Mouse (Mus musculus) neural tube, embryonic 13.5 days (tissue): ENCODE measurements at regions not wholly inside any gene's neighbourhood (a gene's known extent, or its start where the extent isn't known, plus 50 kb on each side); places are given as distances from the start of the nearest gene placed in this dataset.
A peak's percentile ranks its signal among the peaks of the same experiment; 100 is the strongest.

Experiments
- ATAC-seq: fragments of 200-750 bp; cut with Nextera tagmentation; 2 replicates; pipeline ENCODE4 v1.8.0; 2017; ENCODE audit warnings: low read depth, mild to moderate bottlenecking, moderate TSS enrichment, moderate library complexity
- H3K27ac ChIP-seq: fragments of 300-500 bp; sonication (generic); replicated peaks from 2 replicates; pipeline ENCODE4 v1.5.1; 2015; ENCODE audit warnings: moderate library complexity, mild to moderate bottlenecking, inconsistent platforms
- H3K27me3 ChIP-seq: fragments of 300-500 bp; sonication (generic); 2 replicates; pipeline ENCODE4 v1.6.1; 2015; ENCODE audit warnings: mild to moderate bottlenecking, inconsistent platforms
- H3K36me3 ChIP-seq: fragments of 300-500 bp; sonication (generic); 2 replicates; pipeline ENCODE4 v1.6.1; 2015; ENCODE audit warnings: mild to moderate bottlenecking, inconsistent platforms
- H3K4me1 ChIP-seq: fragments of 300-500 bp; sonication (generic); replicated peaks from 2 replicates; pipeline ENCODE4 v1.6.1; 2015; ENCODE audit warnings: inconsistent platforms
- H3K4me2 ChIP-seq: fragments of 300-500 bp; sonication (generic); 2 replicates; pipeline ENCODE4 v1.6.1; 2015; ENCODE audit warnings: inconsistent platforms, mild to moderate bottlenecking, moderate library complexity
- H3K4me3 ChIP-seq: fragments of 300-500 bp; sonication (generic); 2 replicates; pipeline ENCODE4 v1.5.1; 2015; ENCODE audit warnings: mild to moderate bottlenecking, inconsistent platforms
- H3K9ac ChIP-seq: fragments of 300-500 bp; sonication (generic); 2 replicates; pipeline ENCODE4 v1.6.1; 2015; ENCODE audit warnings: moderate library complexity, mild to moderate bottlenecking, inconsistent platforms
- H3K9me3 ChIP-seq: fragments of 300-500 bp; sonication (generic); 2 replicates; pipeline ENCODE4 v1.6.1; 2016; ENCODE audit warnings: inconsistent platforms
- WGBS: fragments of 180-500 bp; shearing (Covaris S2); methylation state at CpG from one replicate; pipeline ENCODE4 v1.1.7; 2015; 5-methylcytosine and 5-hydroxymethylcytosine counted together

GRCm38 (mm10) chr14:120149341-120149741 lies 107.1 kb upstream of the Oxgr1 start:
- 85% methylated on average over 11 of the region's 11 CpGs for WGBS
- no peak overlapping the region for H3K9ac ChIP-seq
- no peaks in the 10 kb centered on the region for H3K36me3 ChIP-seq
- ATAC-seq, result no peak
- H3K4me2 ChIP-seq, result no peak overlapping the region
- no peak overlapping the region for H3K4me3 ChIP-seq
- peaks cover 2% of the 10 kb centered on the region for H3K4me1 ChIP-seq
- H3K27ac ChIP-seq, result no peak overlapping the region
- no peaks in the 10 kb centered on the region for H3K9me3 ChIP-seq
- H3K27me3 ChIP-seq, result no peaks in the 10 kb centered on the region

- Histone ChIP-seq H3K9me3 (no peaks in the 10 kb centered on the region), H3K4me3 (no peak overlapping the region), H3K4me2 (no peak overlapping the region), H3K4me1 (peaks cover 15% of the 10 kb centered on the region), H3K27ac (no peak overlapping the region), H3K9ac (no peak overlapping the region), H3K27me3 (no peaks in the 10 kb centered on the region), H3K36me3 (no peaks in the 10 kb centered on the region)
- 84% methylated on average over 1 of the region's 1 CpGs for WGBS
- no peak for ATAC-seq
Measured at GRCm38 (mm10) chr14:120150589-120150988, 108.4 kb upstream of the Oxgr1 start.

GRCm38 (mm10) chr14:120154413-120154812 lies 112.2 kb upstream of the Oxgr1 start:
- H3K27ac ChIP-seq, result no peak overlapping the region
- no peaks in the 10 kb centered on the region for H3K9me3 ChIP-seq
- H3K4me2 ChIP-seq, result peak overlapping the region; percentile 40
- no peak overlapping the region for H3K9ac ChIP-seq
- WGBS, result 42% methylated on average over 7 of the region's 7 CpGs
- no peak overlapping the region for H3K4me3 ChIP-seq
- H3K27me3 ChIP-seq, result no peaks in the 10 kb centered on the region
- no peaks in the 10 kb centered on the region for H3K36me3 ChIP-seq
- ATAC-seq, result peak; percentile 50; the same call in 1 of the 2 replicates
- H3K4me1 ChIP-seq, result peaks cover 21% of the 10 kb centered on the region

- H3K27ac ChIP-seq, result no peak overlapping the region
- H3K4me2 ChIP-seq, result no peak overlapping the region
- H3K4me3 ChIP-seq, result no peak overlapping the region
- 67% methylated on average over 2 of the region's 2 CpGs for WGBS
- no peaks in the 10 kb centered on the region for H3K27me3 ChIP-seq
- H3K4me1 ChIP-seq, result no peaks in the 10 kb centered on the region
- no peaks in the 10 kb centered on the region for H3K9me3 ChIP-seq
- H3K36me3 ChIP-seq, result no peaks in the 10 kb centered on the region
- ATAC-seq, result no peak
- no peak overlapping the region for H3K9ac ChIP-seq
Measured at GRCm38 (mm10) chr14:120164184-120164583, 111.3 kb upstream of the Mbnl2 start.

GRCm38 (mm10) chr14:120165496-120166045 lies 109.9 kb upstream of the Mbnl2 start:
- H3K9me3 ChIP-seq, result no peaks in the 10 kb centered on the region
- H3K27me3 ChIP-seq, result no peaks in the 10 kb centered on the region
- no peaks in the 10 kb centered on the region for H3K4me1 ChIP-seq
- H3K4me2 ChIP-seq, result no peak overlapping the region
- no peaks in the 10 kb centered on the region for H3K36me3 ChIP-seq
- ATAC-seq, result no peak
- no peak overlapping the region for H3K9ac ChIP-seq
- no peak overlapping the region for H3K27ac ChIP-seq
- WGBS, result 92% methylated on average over 10 of the region's 10 CpGs
- H3K4me3 ChIP-seq, result no peak overlapping the region

- H3K4me3 ChIP-seq, result no peak overlapping the region
- H3K4me2 ChIP-seq, result no peak overlapping the region
- no peak overlapping the region for H3K27ac ChIP-seq
- H3K4me1 ChIP-seq, result peaks cover 3% of the 10 kb centered on the region; the same call in 1 of the 2 replicates
- no peak overlapping the region for H3K9ac ChIP-seq
- no peaks in the 10 kb centered on the region for H3K9me3 ChIP-seq
- 71% methylated on average over 7 of the region's 7 CpGs for WGBS
- H3K27me3 ChIP-seq, result no peaks in the 10 kb centered on the region
- H3K36me3 ChIP-seq, result no peaks in the 10 kb centered on the region
- no peak for ATAC-seq
Measured at GRCm38 (mm10) chr14:120170733-120171132, 104.7 kb upstream of the Mbnl2 start.

GRCm38 (mm10) chr14:120172058-120172457 lies 103.4 kb upstream of the Mbnl2 start:
- 80% methylated on average over 4 of the region's 4 CpGs for WGBS
- H3K4me2 ChIP-seq, result no peak overlapping the region
- H3K4me1 ChIP-seq, result peaks cover 3% of the 10 kb centered on the region; the same call in 1 of the 2 replicates

GRCm38 (mm10) chr14:120172844-120173243 lies 102.6 kb upstream of the Mbnl2 start:
- ATAC-seq, result no peak
- H3K27me3 ChIP-seq, result no peaks in the 10 kb centered on the region
- no peaks in the 10 kb centered on the region for H3K36me3 ChIP-seq
- H3K4me3 ChIP-seq, result no peak overlapping the region
- H3K4me2 ChIP-seq, result no peak overlapping the region
- WGBS, result 91% methylated on average over 8 of the region's 8 CpGs
- peaks cover 3% of the 10 kb centered on the region; the same call in 1 of the 2 replicates for H3K4me1 ChIP-seq
- H3K27ac ChIP-seq, result no peak overlapping the region
- H3K9me3 ChIP-seq, result no peaks in the 10 kb centered on the region
- H3K9ac ChIP-seq, result no peak overlapping the region

More at GRCm38 (mm10) chr14:120172058-120172457, 103.4 kb upstream of the Mbnl2 start:
- Histone ChIP-seq H3K4me3 (no peak overlapping the region), H3K27me3 (no peaks in the 10 kb centered on the region), H3K9ac (no peak overlapping the region), H3K36me3 (no peaks in the 10 kb centered on the region), H3K27ac (no peak overlapping the region), H3K9me3 (no peaks in the 10 kb centered on the region)
- ATAC-seq, result no peak

- Histone ChIP-seq H3K27ac (no peak overlapping the region), H3K36me3 (no peaks in the 10 kb centered on the region), H3K9me3 (no peaks in the 10 kb centered on the region), H3K4me1 (peaks cover 3% of the 10 kb centered on the region; the same call in 1 of the 2 replicates), H3K4me3 (no peak overlapping the region), H3K27me3 (no peaks in the 10 kb centered on the region), H3K9ac (no peak overlapping the region), H3K4me2 (no peak overlapping the region)
- no peak for ATAC-seq
- whole genome bisulfite sequencing, result 77% methylated on average over 5 of the region's 5 CpGs
Measured at GRCm38 (mm10) chr14:120174615-120175014, 100.9 kb upstream of the Mbnl2 start.

GRCm38 (mm10) chr14:120195218-120195617 lies 80.3 kb upstream of the Mbnl2 start:
- ATAC-seq, result no peak
- H3K27ac ChIP-seq, result no peak overlapping the region
- no peaks in the 10 kb centered on the region for H3K27me3 ChIP-seq
- WGBS, result 55% methylated on average over 1 of the region's 1 CpGs
- H3K36me3 ChIP-seq, result no peaks in the 10 kb centered on the region
- no peak overlapping the region for H3K4me3 ChIP-seq
- no peak overlapping the region for H3K4me2 ChIP-seq
- H3K9ac ChIP-seq, result no peak overlapping the region
- H3K4me1 ChIP-seq, result no peaks in the 10 kb centered on the region
- H3K9me3 ChIP-seq, result no peaks in the 10 kb centered on the region

- no peak for ATAC-seq
- no peaks in the 10 kb centered on the region for H3K9me3 ChIP-seq
- H3K4me1 ChIP-seq, result no peaks in the 10 kb centered on the region
- no peak overlapping the region for H3K9ac ChIP-seq
- H3K27ac ChIP-seq, result no peak overlapping the region
- no peak overlapping the region for H3K4me2 ChIP-seq
- WGBS, result 83% methylated on average over 3 of the region's 3 CpGs
- no peak overlapping the region for H3K4me3 ChIP-seq
- H3K27me3 ChIP-seq, result no peaks in the 10 kb centered on the region
- no peaks in the 10 kb centered on the region for H3K36me3 ChIP-seq
Measured at GRCm38 (mm10) chr14:120211741-120212140, 63.7 kb upstream of the Mbnl2 start.

GRCm38 (mm10) chr14:120212626-120213025 lies 62.8 kb upstream of the Mbnl2 start:
- no peak for ATAC-seq
- Histone ChIP-seq H3K4me3 (no peak overlapping the region), H3K27ac (no peak overlapping the region), H3K4me1 (no peaks in the 10 kb centered on the region), H3K9me3 (no peaks in the 10 kb centered on the region), H3K4me2 (no peak overlapping the region), H3K27me3 (no peaks in the 10 kb centered on the region), H3K36me3 (no peaks in the 10 kb centered on the region), H3K9ac (no peak overlapping the region)
- 74% methylated on average over 5 of the region's 5 CpGs for WGBS

- Histone ChIP-seq H3K27ac (no peak overlapping the region), H3K4me1 (peaks cover 5% of the 10 kb centered on the region; the same call in 1 of the 2 replicates), H3K9ac (no peak overlapping the region), H3K27me3 (no peaks in the 10 kb centered on the region), H3K36me3 (no peaks in the 10 kb centered on the region), H3K4me2 (no peak overlapping the region), H3K9me3 (no peaks in the 10 kb centered on the region), H3K4me3 (no peak overlapping the region)
- 90% methylated on average over 4 of the region's 4 CpGs for WGBS
- ATAC-seq, result no peak
Measured at GRCm38 (mm10) chr14:120219224-120219623, 56.2 kb upstream of the Mbnl2 start.
